Mouse (Mus musculus): ENCODE measurements at regions not wholly inside any gene's neighbourhood (a gene's known extent, or its start where the extent isn't known, plus 50 kb on each side); places are given as distances from the start of the nearest gene placed in this dataset.

GRCm38 (mm10) chr3:61583669-61584068 lies 217.9 kb upstream of the B430305J03Rik start:
- Histone ChIP-seq H3K4me1 (no peaks in the 10 kb centered on the region), H3K27me3 (ENCODE audit: poor library complexity, severe bottlenecking) (no peaks in the 10 kb centered on the region), H3K36me3 (replicated peaks) (no peaks in the 10 kb centered on the region), H3K27ac (no peak overlapping the region), H3K4me3 (no peak overlapping the region), H3K9me3 (no peaks in the 10 kb centered on the region)
- no peak for DNase-seq (ENCODE audit: extremely low spot score, low spot score)
- WGBS, result 81% methylated on average over 1 of the region's 1 CpGs

DNA sequence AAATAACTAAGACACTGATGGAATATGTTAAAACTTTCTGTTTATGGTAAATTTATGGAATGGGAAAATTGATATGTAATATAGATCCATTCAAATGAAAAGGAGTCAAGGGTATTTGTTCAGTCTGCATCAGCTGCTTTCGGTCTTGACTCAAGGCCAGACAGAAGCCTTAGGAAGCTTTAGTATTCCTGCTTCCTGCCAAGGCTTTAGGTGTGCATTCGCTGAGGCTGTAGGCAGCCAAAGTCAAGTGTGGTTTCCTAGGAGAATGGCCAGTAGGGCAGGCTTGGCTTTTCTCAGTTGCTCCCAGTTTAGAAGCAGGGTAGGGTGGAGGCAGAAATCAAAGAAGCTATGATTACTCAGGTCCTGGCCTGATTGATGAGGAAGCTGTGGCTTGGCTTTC lies 217.2 kb upstream of the B430305J03Rik start:
- Histone ChIP-seq H3K4me1 (no peaks in the 10 kb centered on the region), H3K4me3 (no peak overlapping the region), H3K9me3 (no peaks in the 10 kb centered on the region), H3K27ac (no peak overlapping the region), H3K36me3 (replicated peaks) (no peaks in the 10 kb centered on the region), H3K27me3 (ENCODE audit: poor library complexity, severe bottlenecking) (no peaks in the 10 kb centered on the region)
- DNase-seq (ENCODE audit: extremely low spot score, low spot score), result no peak
- WGBS, result 92% methylated on average over 2 of the region's 2 CpGs

DNA sequence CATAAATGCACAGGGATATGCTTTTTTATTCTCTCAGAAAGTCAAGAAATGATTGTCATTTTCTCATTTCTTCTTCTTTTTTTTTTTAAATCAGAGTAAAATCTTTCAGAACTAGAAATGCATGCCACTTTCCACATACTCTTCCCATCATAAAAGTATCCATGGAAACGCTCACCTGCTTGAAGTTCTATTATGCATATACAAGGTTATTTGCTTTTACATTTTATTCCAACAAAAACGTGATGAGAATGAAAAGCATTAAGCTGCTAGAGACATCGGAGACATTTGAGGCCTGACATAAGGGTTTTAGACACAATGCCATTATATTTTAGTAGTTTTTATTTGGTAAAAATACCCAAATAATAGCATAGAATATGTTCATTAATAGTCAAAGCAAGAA lies 214.5 kb upstream of the B430305J03Rik start:
- no peaks in the 10 kb centered on the region for H3K9me3 ChIP-seq
- H3K4me3 ChIP-seq, result no peak overlapping the region
- H3K27me3 ChIP-seq (ENCODE audit: poor library complexity, severe bottlenecking), result no peaks in the 10 kb centered on the region
- 81% methylated on average over 3 of the region's 3 CpGs for WGBS
- H3K27ac ChIP-seq, result no peak overlapping the region
- DNase-seq (ENCODE audit: extremely low spot score, low spot score), result no peak
- no peaks in the 10 kb centered on the region for H3K36me3 ChIP-seq (replicated peaks)
- no peaks in the 10 kb centered on the region for H3K4me1 ChIP-seq

- Histone ChIP-seq H3K4me3 (no peak overlapping the region), H3K27ac (no peak overlapping the region), H3K27me3 (ENCODE audit: poor library complexity, severe bottlenecking) (no peaks in the 10 kb centered on the region), H3K4me1 (no peaks in the 10 kb centered on the region; the same call in 1 of the 2 replicates), H3K9me3 (0 out of 2 replicates have a peak, but pooled peaks cover 2% of the 10 kb centered on the region), H3K36me3 (replicated peaks) (no peaks in the 10 kb centered on the region)
- 75% methylated on average over 1 of the region's 1 CpGs for WGBS
- DNase-seq (ENCODE audit: extremely low spot score, low spot score), result no peak
Measured at GRCm38 (mm10) chr3:61537113-61537512, 171.4 kb upstream of the B430305J03Rik start.

GRCm38 (mm10) chr3:61535751-61536150 lies 170.0 kb upstream of the B430305J03Rik start:
- no peak for DNase-seq (ENCODE audit: extremely low spot score, low spot score)
- H3K4me1 ChIP-seq, result no peaks in the 10 kb centered on the region; the same call in 1 of the 2 replicates
- WGBS, result 55% methylated on average over 2 of the region's 2 CpGs

GRCm38 (mm10) chr3:61503178-61503577 lies 137.4 kb upstream of the B430305J03Rik start:
- Histone ChIP-seq H3K27me3 (ENCODE audit: poor library complexity, severe bottlenecking) (no peaks in the 10 kb centered on the region), H3K36me3 (replicated peaks) (no peaks in the 10 kb centered on the region), H3K9me3 (no peaks in the 10 kb centered on the region), H3K4me1 (no peaks in the 10 kb centered on the region), H3K4me3 (no peak overlapping the region), H3K27ac (no peak overlapping the region)
- DNase-seq (ENCODE audit: extremely low spot score, low spot score), result no peak

More at GRCm38 (mm10) chr3:61535751-61536150, 170.0 kb upstream of the B430305J03Rik start:
- H3K27me3 ChIP-seq (ENCODE audit: poor library complexity, severe bottlenecking), result no peaks in the 10 kb centered on the region
- H3K27ac ChIP-seq, result no peak overlapping the region
- 0 out of 2 replicates have a peak, but pooled peaks cover 2% of the 10 kb centered on the region for H3K9me3 ChIP-seq
- no peak overlapping the region for H3K4me3 ChIP-seq
- no peaks in the 10 kb centered on the region for H3K36me3 ChIP-seq (replicated peaks)

GRCm38 (mm10) chr3:61494835-61495234 lies 129.1 kb upstream of the B430305J03Rik start:
- 96% methylated on average over 2 of the region's 2 CpGs for WGBS
- Histone ChIP-seq H3K4me3 (no peak overlapping the region), H3K36me3 (replicated peaks) (no peaks in the 10 kb centered on the region), H3K27me3 (ENCODE audit: poor library complexity, severe bottlenecking) (no peaks in the 10 kb centered on the region), H3K27ac (no peak overlapping the region), H3K9me3 (no peaks in the 10 kb centered on the region), H3K4me1 (no peaks in the 10 kb centered on the region)
- no peak for DNase-seq (ENCODE audit: extremely low spot score, low spot score)

- 83% methylated on average over 5 of the region's 5 CpGs for WGBS
- Histone ChIP-seq H3K4me1 (no peaks in the 10 kb centered on the region), H3K36me3 (replicated peaks) (no peaks in the 10 kb centered on the region), H3K27ac (no peak overlapping the region), H3K9me3 (no peaks in the 10 kb centered on the region), H3K4me3 (no peak overlapping the region), H3K27me3 (ENCODE audit: poor library complexity, severe bottlenecking) (no peaks in the 10 kb centered on the region)
- no peak for DNase-seq (ENCODE audit: extremely low spot score, low spot score)
Measured at GRCm38 (mm10) chr3:61486808-61487389, 121.1 kb upstream of the B430305J03Rik start.

DNA sequence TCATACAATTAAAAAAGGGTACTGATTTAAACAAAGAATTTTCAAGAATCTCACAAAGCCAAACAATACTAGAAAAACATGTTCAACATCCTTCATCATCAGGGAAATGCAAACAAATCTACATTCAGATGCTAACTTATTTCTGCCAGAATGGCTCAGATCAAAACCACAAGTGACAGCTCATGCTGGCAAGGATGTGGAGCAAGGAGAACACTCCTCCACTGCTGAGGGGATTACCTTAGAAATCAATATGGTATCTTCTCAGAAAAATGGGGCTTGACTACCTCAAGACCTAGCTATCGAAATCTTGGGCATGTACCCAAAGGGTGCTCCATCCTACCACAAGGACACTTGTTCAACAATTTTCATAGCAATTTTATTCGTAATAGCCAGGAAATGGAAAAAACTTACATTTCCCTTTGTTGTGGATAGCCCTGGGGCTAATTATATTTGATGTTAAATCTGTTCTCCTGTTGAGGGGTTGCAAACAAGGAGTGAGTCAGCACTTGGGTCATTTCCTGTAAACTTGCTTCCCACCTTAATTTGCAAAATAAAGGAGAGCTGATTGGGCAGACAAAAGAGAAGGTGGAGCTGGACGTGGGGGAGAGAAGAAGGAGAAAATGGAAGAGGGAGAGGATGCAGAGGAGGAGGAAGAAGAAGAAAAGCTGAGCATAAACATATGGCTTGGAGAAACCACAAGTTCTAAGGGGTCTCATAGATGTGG lies 113.3 kb upstream of the B430305J03Rik start:
- 74% methylated on average over 3 of the region's 3 CpGs for whole genome bisulfite sequencing
- Histone ChIP-seq H3K27ac (no peak overlapping the region), H3K27me3 (ENCODE audit: poor library complexity, severe bottlenecking) (no peaks in the 10 kb centered on the region), H3K9me3 (no peaks in the 10 kb centered on the region), H3K36me3 (replicated peaks) (no peaks in the 10 kb centered on the region), H3K4me3 (no peak overlapping the region), H3K4me1 (no peaks in the 10 kb centered on the region)
- DNase-seq (ENCODE audit: extremely low spot score, low spot score), result no peak

- no peak for DNase-seq (ENCODE audit: extremely low spot score, low spot score)
- H3K4me3 ChIP-seq, result no peak overlapping the region
- no peaks in the 10 kb centered on the region for H3K36me3 ChIP-seq (replicated peaks)
- WGBS, result 75% methylated on average over 2 of the region's 2 CpGs
- no peak overlapping the region for H3K27ac ChIP-seq
- H3K4me1 ChIP-seq, result no peaks in the 10 kb centered on the region
- no peaks in the 10 kb centered on the region for H3K27me3 ChIP-seq (ENCODE audit: poor library complexity, severe bottlenecking)
- H3K9me3 ChIP-seq, result no peaks in the 10 kb centered on the region
Measured at GRCm38 (mm10) chr3:61475018-61475417, 109.3 kb upstream of the B430305J03Rik start.

GRCm38 (mm10) chr3:61467158-61467557 lies 101.4 kb upstream of the B430305J03Rik start:
- peak; percentile 29 for DNase-seq (ENCODE audit: extremely low spot score, low spot score)
- H3K27ac ChIP-seq, result no peak overlapping the region
- H3K4me1 ChIP-seq, result no peaks in the 10 kb centered on the region
- WGBS, result 42% methylated on average over 3 of the region's 3 CpGs
- H3K4me3 ChIP-seq, result no peak overlapping the region
- no peaks in the 10 kb centered on the region for H3K36me3 ChIP-seq (replicated peaks)
- H3K9me3 ChIP-seq, result no peaks in the 10 kb centered on the region
- H3K27me3 ChIP-seq (ENCODE audit: poor library complexity, severe bottlenecking), result no peaks in the 10 kb centered on the region

DNA sequence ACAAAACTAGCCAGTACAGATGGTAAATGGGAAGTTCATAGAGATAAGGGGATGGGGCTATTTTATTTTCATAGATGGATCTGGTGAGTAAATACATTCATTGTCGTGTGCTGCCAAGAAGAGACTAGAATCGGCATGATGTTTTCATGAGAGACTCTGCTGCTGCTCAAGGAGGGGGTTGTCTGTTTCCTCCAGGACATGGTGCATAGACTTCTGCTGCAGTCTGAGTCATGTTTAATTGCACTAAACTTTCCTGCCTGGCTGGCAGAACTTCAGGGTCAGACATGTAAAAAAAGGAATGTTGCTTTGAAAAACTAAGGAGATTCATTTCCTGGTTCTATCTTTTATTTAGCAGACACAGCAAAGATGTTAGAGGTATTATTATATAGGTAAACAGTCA lies 100.9 kb upstream of the B430305J03Rik start:
- no peaks in the 10 kb centered on the region for H3K27me3 ChIP-seq (ENCODE audit: poor library complexity, severe bottlenecking)
- no peaks in the 10 kb centered on the region for H3K36me3 ChIP-seq (replicated peaks)
- H3K4me3 ChIP-seq, result no peak overlapping the region
- DNase-seq (ENCODE audit: extremely low spot score, low spot score), result no peak
- no peaks in the 10 kb centered on the region for H3K4me1 ChIP-seq
- H3K9me3 ChIP-seq, result no peaks in the 10 kb centered on the region
- 88% methylated on average over 2 of the region's 2 CpGs for WGBS
- H3K27ac ChIP-seq, result no peak overlapping the region

- no peak overlapping the region for H3K4me3 ChIP-seq
- no peaks in the 10 kb centered on the region for H3K36me3 ChIP-seq (replicated peaks)
- H3K4me1 ChIP-seq, result no peaks in the 10 kb centered on the region
- H3K27me3 ChIP-seq (ENCODE audit: poor library complexity, severe bottlenecking), result no peaks in the 10 kb centered on the region
- H3K9me3 ChIP-seq, result no peaks in the 10 kb centered on the region
- H3K27ac ChIP-seq, result no peak overlapping the region
- no peak for DNase-seq (ENCODE audit: extremely low spot score, low spot score)
Measured at GRCm38 (mm10) chr3:61460076-61460475, 94.3 kb upstream of the B430305J03Rik start.
